Mouse (Mus musculus) embryo, embryonic 10 days (tissue): Measurements from ENCODE around the gene Wdr70.
A peak's percentile ranks its signal among the peaks of the same experiment; 100 is the strongest.

ENCODE experiments used
- DNase-seq: peaks from one replicate; pipeline ENCODE4 v3.0.0-alpha.2; 2015; ENCODE audit warnings: low spot score

Wdr70 gene

DNA sequence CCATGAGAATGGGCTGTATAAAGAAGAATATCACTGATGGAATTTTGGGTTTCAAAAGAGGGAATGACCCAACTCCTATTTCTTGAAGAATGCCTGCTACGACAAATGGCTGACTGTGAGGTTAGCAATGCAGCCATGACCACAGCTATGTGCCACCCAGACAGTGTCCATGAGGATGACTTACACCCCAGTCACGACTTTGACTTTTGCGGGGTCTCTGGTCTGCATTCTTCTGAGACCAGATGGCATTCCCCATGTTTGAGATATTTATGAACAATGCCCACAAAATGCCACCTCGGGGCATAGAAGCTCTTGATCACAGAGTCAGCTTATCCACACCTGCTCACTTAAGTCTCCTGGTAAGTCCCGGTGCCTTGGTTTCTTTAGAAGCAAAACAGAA lies 236.1 kb downstream of the Wdr70 start:
- DNase-seq, result no peak

DNA sequence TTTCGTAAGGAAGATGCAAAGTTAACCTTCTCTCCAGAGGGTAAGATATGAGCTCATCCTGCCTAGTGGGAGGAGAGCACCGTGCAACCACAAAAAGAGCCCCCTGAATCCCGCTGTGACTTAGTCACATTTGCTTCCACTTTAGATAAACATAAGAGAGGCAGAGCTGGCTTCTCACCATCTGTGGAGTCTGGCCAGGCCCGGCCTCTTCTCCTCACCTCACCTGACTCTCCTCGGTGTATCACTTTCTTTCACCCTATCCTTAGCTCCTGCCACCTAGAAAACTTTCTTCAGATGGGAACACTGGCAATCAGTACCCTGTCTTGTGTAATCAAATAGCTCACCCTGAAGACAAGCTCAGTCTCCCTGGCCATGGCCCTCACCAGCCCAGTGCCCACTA lies 240.2 kb downstream of the Wdr70 start:
- DNase-seq, result no peak

DNA sequence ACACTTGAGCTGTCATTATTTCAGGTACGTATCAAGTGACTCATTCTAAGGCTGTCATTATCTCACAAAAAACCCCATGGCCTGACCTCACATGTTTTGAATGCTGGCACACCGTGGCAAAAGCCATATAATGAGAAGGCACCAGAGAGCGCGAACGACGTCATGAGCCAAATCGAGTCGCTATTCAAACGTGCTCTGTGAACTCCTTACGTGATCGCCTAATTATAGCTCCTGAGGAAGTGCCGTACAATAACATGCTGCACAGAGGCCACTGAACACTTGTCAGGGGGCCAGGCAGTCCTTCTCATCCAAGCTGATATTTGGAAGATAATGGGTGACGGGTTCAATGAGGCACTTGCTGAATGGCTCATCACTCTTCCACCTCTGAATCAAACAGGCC lies 241.6 kb downstream of the Wdr70 start:
- DNase-seq, result no peak

DNA sequence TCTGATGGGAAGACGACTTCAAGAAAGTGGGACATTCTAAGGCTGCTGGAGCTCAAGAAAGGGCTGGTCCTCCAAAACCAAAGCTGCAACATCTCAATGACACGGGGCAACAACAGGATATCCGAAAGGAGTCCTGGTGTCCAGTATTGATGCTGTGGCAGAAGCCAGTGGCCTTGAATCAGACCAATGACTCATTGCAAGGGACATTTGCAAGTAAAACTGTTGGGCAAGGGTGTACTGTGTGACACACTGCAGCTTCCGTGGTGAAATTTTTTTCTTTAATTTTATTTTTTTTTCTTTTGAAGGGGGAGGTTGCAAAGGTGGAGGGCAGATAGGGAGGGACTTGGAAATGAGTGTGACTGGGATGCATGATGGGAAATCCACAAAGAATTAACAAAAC lies 256.6 kb downstream of the Wdr70 start:
- no peak for DNase-seq

DNA sequence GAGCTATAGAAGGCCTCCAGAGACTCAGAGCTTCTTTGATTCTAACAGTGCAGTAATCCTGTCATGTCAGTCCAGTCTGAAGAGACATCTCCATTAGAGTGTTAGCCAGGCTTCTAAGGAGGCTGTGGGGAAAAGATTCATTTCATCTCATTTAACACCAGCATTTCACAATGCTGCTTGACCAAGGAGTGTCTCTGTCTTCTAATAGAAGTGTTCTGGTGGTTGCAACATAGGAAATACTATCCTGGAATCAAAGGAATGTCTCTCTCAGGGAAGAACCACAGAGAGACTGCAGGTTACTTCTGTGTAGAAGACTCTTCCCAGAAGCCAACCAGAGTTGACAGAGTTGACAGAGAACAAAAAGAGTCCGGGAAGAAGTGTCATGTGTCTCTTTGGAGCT lies 257.3 kb downstream of the Wdr70 start:
- DNase-seq, result no peak

DNA sequence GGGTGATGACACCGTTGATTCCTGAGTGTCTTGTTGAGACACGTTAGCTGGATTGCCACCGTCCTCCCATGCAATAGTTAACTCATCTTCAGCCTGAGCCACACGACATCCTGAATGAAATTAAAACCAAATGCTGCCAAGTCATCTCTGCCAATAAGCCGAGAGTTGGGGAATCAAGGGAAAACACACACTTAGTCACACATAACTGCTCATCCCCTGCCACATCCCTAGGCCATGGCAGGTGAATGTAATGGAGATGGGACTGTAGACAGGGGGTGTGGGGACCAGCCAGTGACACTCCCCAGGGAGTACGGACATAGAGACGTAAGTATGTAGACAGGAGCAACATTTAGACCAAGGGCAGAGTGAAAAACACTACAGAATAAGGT lies 260.1 kb downstream of the Wdr70 start:
- no peak for DNase-seq

DNA sequence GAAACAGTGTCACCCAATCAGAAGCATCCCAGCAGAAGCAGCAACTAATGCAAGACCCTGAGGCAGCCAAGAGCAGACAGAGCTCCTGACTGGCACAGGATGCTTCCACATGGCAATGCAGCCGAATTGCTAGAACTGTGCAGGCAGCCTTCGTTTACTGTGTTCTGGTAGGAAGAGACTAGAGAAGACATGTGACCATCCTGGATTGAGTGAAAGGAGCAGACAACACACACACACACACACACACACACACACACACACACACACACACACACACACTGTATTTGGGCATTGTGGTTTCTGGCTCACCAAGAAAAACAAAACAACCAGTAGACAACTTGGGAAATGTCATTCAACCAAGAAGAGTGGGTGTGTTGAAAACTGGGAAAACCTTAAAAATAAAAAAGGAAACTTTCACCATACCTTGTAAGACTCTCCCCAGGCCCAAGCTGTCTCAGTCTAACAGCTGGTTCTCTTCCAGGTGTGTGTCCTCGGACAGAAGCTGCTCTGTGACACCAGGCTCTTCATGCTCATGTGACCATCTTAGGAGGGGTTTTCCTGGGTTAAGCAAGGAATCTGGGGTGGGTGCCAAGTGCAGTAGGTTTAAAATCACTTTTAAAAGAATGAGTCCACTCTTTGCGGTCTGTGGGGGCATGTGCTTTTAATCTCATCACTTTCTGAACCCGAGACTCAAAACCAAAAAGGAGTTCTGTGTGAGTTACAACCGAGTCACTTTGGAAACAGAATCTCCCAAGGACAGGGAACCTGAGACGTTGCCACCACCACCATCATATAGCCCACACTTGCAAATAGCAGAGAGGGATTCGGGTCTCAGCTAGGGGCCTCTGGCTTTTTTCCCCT lies 260.7 kb downstream of the Wdr70 start:
- DNase-seq, result no peak

DNA sequence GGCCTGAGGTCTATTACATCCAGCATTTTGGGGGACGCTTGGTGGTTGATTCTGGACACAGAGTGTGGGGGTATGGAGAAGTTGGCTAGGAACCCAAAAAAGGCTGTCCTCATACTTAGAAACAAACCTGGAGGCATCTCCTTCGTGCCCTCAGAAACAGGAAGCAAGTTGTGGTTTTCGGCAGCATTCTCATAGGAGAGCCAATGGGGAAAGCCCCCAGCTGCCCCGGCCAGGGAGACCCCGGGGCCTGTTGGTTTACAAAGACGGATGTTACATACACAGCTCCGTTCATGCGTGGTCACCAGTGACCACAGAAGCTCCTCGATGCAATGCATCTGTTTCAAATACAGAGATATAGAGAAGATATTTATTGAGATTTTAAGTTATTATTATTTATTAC lies 263.6 kb downstream of the Wdr70 start:
- DNase-seq, result no peak

DNA sequence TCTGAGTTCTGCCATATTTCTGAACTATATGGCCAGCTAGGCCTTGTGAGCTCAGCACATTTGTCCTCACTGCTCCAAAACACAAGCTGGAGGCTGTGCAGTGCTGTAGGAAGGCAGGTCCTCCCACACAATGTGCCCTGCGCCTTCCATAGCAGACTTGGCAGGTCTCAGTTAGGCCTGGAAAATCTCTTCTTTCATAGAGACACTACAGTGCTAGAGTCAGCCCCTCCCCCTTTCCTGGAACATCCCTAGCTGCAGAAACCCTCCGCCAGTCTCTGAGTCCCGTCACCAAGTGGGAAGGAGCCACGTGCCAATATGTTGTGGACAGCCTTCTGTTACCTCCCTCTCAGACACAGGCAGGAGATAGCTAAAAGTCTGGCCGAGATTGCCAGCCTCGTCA lies 273.5 kb downstream of the Wdr70 start:
- DNase-seq, result peak; percentile 21

DNA sequence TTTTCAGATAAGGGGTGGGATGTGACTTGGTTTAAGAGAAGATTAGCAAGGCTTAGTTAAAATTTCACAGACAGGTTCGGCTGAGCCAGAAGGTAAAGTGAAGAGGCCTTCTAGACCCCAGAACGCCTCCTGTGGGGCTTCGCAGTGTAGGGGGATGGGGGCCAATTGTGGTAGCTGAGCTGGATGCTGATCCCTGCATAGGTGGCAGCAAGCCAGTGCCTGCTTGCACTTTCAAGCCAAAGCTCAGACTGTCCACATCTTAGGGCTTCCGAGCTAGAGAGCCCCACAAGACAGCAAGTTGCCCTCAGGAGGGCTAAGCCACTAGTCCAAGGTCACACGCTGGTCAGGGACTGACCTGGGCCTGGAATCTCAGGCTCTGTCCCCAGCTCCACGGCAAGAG lies 275.1 kb downstream of the Wdr70 start:
- no peak for DNase-seq
